Mouse (Mus musculus) lung, embryonic 16.5 days (tissue): ENCODE measurements at regions not wholly inside any gene's neighbourhood (a gene's known extent, or its start where the extent isn't known, plus 50 kb on each side); places are given as distances from the start of the nearest gene placed in this dataset.
A peak's percentile ranks its signal among the peaks of the same experiment; 100 is the strongest.

Experiments
- ATAC-seq: fragments of 200-750 bp; cut with Nextera tagmentation; 2 replicates; pipeline ENCODE4 v1.8.0; 2017; ENCODE audit warnings: low read depth, mild to moderate bottlenecking, moderate library complexity
- H3K27ac ChIP-seq: fragments of 300-500 bp; sonication (generic); 2 replicates; pipeline ENCODE4 v1.5.1; 2014; ENCODE audit warnings: mild to moderate bottlenecking, control low read depth, low read length
- H3K27me3 ChIP-seq: fragments of 300-500 bp; sonication (generic); 2 replicates; pipeline ENCODE4 v1.6.1; 2014; ENCODE audit warnings: low read depth, low read length, mixed read lengths; ENCODE audit not compliant: control insufficient read depth, insufficient read depth
- H3K36me3 ChIP-seq: fragments of 300-500 bp; sonication (generic); 2 replicates; pipeline ENCODE4 v1.6.1; 2014; ENCODE audit warnings: low read length; ENCODE audit not compliant: control insufficient read depth, insufficient read depth
- H3K4me1 ChIP-seq: fragments of 300-500 bp; sonication (generic); replicated peaks from 2 replicates; pipeline ENCODE4 v1.6.1; 2014; ENCODE audit warnings: low read length, mixed read lengths; ENCODE audit not compliant: control insufficient read depth, insufficient read depth
- H3K4me2 ChIP-seq: fragments of 300-500 bp; sonication (generic); 2 replicates; pipeline ENCODE4 v1.6.1; 2014; ENCODE audit warnings: low read depth, low read length, control low read depth
- H3K4me3 ChIP-seq: fragments of 300-500 bp; sonication (generic); 2 replicates; pipeline ENCODE4 v1.5.1; 2014; ENCODE audit warnings: mild to moderate bottlenecking, low read length, control low read depth
- H3K9ac ChIP-seq: fragments of 300-500 bp; sonication (generic); 2 replicates; pipeline ENCODE4 v1.6.1; 2014; ENCODE audit warnings: low read length, control low read depth
- H3K9me3 ChIP-seq: fragments of 300-500 bp; sonication (generic); 2 replicates; pipeline ENCODE4 v1.6.1; 2016; ENCODE audit warnings: low read length; ENCODE audit not compliant: control insufficient read depth
- WGBS: fragments of 180-500 bp; shearing (Covaris S2); extraction: QIAGEN DNeasy Blood & Tissue Kit; methylation state at CpG from one replicate; pipeline ENCODE4 v1.1.7; 2014; 5-methylcytosine and 5-hydroxymethylcytosine counted together

DNA sequence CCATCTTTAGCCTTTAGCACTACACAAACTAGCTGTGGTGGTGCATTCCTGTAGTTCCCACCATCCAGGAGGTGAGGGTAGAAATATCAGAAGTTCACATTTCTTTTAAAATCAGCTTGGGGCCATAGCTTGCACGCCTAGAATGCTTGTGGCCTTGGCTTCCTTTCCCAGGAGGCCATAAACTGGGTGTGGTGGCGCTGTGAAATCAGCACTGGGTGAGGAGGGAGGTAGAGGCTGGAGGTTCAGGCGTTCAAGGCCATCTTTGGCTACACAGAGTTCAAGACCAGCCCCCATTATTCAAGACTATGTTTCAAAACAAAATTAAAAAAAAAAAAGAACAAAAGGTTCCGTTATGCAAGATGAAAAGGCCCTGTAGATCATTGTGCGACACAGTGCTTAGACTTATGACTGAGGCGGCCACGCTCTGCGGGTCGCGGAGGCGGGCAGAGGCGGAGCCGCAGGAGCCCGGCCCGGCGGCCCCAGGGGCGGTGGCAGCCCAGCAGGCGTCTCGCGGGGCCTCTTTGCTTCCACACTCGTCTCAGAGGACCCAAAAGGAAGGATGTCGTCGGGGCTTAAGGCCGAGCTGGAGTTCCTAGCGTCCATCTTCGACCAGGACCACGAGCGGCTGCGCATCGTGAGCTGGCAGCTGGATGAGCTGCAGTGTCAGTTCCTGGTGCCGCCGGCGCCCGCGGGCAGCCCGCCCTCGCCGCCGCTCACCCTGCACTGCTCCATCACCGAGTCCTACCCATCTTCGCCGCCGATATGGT lies 134.7 kb upstream of the Usp9x start:
- H3K9ac ChIP-seq, result peak overlapping the region; percentile 69
- no peak overlapping the region for H3K27ac ChIP-seq
- 9% methylated on average over 43 of the region's 43 CpGs for WGBS
- H3K4me3 ChIP-seq, result peak overlapping the region; percentile 51
- no peaks in the 10 kb centered on the region for H3K9me3 ChIP-seq
- H3K36me3 ChIP-seq, result no peaks in the 10 kb centered on the region
- H3K4me2 ChIP-seq, result peak overlapping the region; percentile 65
- no peaks in the 10 kb centered on the region for H3K4me1 ChIP-seq
- no peaks in the 10 kb centered on the region; the same call in 1 of the 2 replicates for H3K27me3 ChIP-seq
- ATAC-seq, result peak; percentile 77

DNA sequence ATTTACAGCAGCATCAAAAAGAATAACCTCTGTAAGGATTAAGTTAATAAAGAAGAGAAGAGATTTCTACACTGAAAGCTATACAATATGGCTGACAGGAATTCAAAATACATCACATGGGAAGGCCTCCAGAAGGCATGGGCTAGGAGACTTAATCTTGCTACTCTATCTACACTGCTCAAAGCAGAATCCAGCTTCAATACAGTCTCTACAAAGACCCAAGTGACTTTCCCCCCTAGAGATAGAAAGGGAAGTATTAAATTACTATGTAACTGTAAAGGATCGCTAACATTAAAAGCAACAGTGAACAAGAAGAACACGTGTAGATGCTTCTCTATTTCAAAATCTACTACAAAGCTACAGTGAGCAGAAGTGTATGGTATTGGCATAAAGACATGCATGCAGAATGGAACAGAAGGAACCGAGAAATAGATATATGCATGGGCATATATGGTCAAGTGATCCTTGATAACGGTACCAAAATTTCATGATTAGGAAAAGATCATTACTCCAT lies 137.9 kb upstream of the Usp9x start:
- ATAC-seq, result no peak

GRCm38 (mm10) chrX:12930242-12930641 lies 141.1 kb upstream of the Usp9x start:
- Histone ChIP-seq H3K4me2 (no peak overlapping the region), H3K27me3 (no peaks in the 10 kb centered on the region), H3K9me3 (no peaks in the 10 kb centered on the region), H3K9ac (no peak overlapping the region), H3K4me1 (no peaks in the 10 kb centered on the region), H3K36me3 (no peaks in the 10 kb centered on the region), H3K27ac (no peak overlapping the region), H3K4me3 (no peak overlapping the region)
- no peak for ATAC-seq
- WGBS, result 45% methylated on average over 2 of the region's 2 CpGs

More for the DNA sequence above, 137.9 kb upstream of the Usp9x start:
- no peak overlapping the region for H3K9ac ChIP-seq
- H3K27me3 ChIP-seq, result no peaks in the 10 kb centered on the region; the same call in 1 of the 2 replicates
- H3K36me3 ChIP-seq, result no peaks in the 10 kb centered on the region
- no peaks in the 10 kb centered on the region for H3K9me3 ChIP-seq
- no peaks in the 10 kb centered on the region for H3K4me1 ChIP-seq
- H3K4me3 ChIP-seq, result no peak overlapping the region
- H3K27ac ChIP-seq, result no peak overlapping the region
- 86% methylated on average over 4 of the region's 4 CpGs for WGBS
- H3K4me2 ChIP-seq, result no peak overlapping the region

GRCm38 (mm10) chrX:12927797-12928589 lies 143.3 kb upstream of the Usp9x start:
- H3K4me2 ChIP-seq, result no peak overlapping the region
- H3K4me1 ChIP-seq, result no peaks in the 10 kb centered on the region
- H3K9ac ChIP-seq, result no peak overlapping the region
- no peak for ATAC-seq
- no peaks in the 10 kb centered on the region for H3K9me3 ChIP-seq
- WGBS, result 49% methylated on average over 11 of the region's 11 CpGs
- no peak overlapping the region for H3K27ac ChIP-seq
- H3K4me3 ChIP-seq, result no peak overlapping the region
- H3K27me3 ChIP-seq, result peaks cover 2% of the 10 kb centered on the region; the same call in 1 of the 2 replicates
- H3K36me3 ChIP-seq, result no peaks in the 10 kb centered on the region

- no peaks in the 10 kb centered on the region for H3K36me3 ChIP-seq
- H3K4me1 ChIP-seq, result no peaks in the 10 kb centered on the region
- H3K27me3 ChIP-seq, result peaks cover 2% of the 10 kb centered on the region; the same call in 1 of the 2 replicates
- H3K9ac ChIP-seq, result no peak overlapping the region
- WGBS, result 68% methylated on average over 10 of the region's 10 CpGs
- no peaks in the 10 kb centered on the region for H3K9me3 ChIP-seq
- no peak for ATAC-seq
- H3K27ac ChIP-seq, result no peak overlapping the region
- no peak overlapping the region for H3K4me2 ChIP-seq
- H3K4me3 ChIP-seq, result no peak overlapping the region
Observed at GRCm38 (mm10) chrX:12924705-12925644, 146.3 kb upstream of the Usp9x start.

GRCm38 (mm10) chrX:12919576-12919975 lies 151.7 kb upstream of the Usp9x start:
- H3K36me3 ChIP-seq, result no peaks in the 10 kb centered on the region
- peaks cover 2% of the 10 kb centered on the region; the same call in 1 of the 2 replicates for H3K27me3 ChIP-seq
- H3K9me3 ChIP-seq, result no peaks in the 10 kb centered on the region
- WGBS, result 26% methylated on average over 3 of the region's 3 CpGs
- no peak overlapping the region for H3K9ac ChIP-seq
- H3K27ac ChIP-seq, result no peak overlapping the region
- no peaks in the 10 kb centered on the region; the same call in 1 of the 2 replicates for H3K4me1 ChIP-seq
- H3K4me3 ChIP-seq, result no peak overlapping the region
- no peak overlapping the region for H3K4me2 ChIP-seq
- ATAC-seq, result no peak

DNA sequence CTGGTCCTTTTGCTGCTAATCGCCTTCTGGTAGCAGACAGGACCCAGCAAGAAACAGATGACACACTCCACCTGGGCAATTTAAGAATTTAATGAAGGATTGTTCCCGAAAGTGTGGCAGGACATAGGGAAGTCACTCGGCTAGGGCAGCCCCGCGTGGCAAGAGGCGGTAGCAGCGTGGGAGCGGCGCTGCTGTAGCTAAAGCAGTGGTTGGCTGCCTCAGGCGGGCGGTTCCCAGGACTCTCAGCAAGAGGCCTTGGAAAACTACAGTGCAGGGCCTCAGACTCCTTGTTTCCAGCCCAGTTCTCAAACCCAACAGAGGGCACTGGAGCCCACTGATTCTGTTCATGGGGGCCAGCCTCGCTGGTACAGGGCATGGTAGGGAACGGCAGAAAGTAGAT lies 154.2 kb upstream of the Usp9x start:
- peak overlapping the region; percentile 49 for H3K4me2 ChIP-seq
- WGBS, result 21% methylated on average over 13 of the region's 13 CpGs
- H3K27ac ChIP-seq, result no peak overlapping the region
- H3K4me3 ChIP-seq, result peak overlapping the region; percentile 23
- peak overlapping the region; percentile 44 for H3K9ac ChIP-seq
- no peaks in the 10 kb centered on the region; the same call in 1 of the 2 replicates for H3K4me1 ChIP-seq
- H3K9me3 ChIP-seq, result no peaks in the 10 kb centered on the region
- no peaks in the 10 kb centered on the region for H3K27me3 ChIP-seq
- peak; percentile 80; the same call in 1 of the 2 replicates for ATAC-seq
- no peaks in the 10 kb centered on the region for H3K36me3 ChIP-seq

GRCm38 (mm10) chrX:12916684-12917083 lies 154.6 kb upstream of the Usp9x start:
- ATAC-seq, result peak; percentile 20; the same call in 1 of the 2 replicates
- Histone ChIP-seq H3K4me3 (peak overlapping the region; percentile 23), H3K4me1 (no peaks in the 10 kb centered on the region; the same call in 1 of the 2 replicates), H3K9me3 (no peaks in the 10 kb centered on the region), H3K27ac (no peak overlapping the region), H3K36me3 (no peaks in the 10 kb centered on the region), H3K4me2 (peak overlapping the region; percentile 49), H3K27me3 (no peaks in the 10 kb centered on the region), H3K9ac (peak overlapping the region; percentile 44)
- 17% methylated on average over 11 of the region's 11 CpGs for WGBS
